Mouse (Mus musculus) liver, embryonic 14.5 days (tissue): Measurements from ENCODE around the gene Gm39566. TPM values are rescaled to one million over a fixed set of nuclear protein-coding genes. Genes with fewer than 3 reads are reported as not detected.
A peak's percentile ranks its signal among the peaks of the same experiment; 100 is the strongest.

Source experiments
- ATAC-seq: fragments of 200-750 bp; cut with Nextera tagmentation; 2 replicates; pipeline ENCODE4 v1.8.0; 2017; ENCODE audit warnings: moderate number of reproducible peaks, mild to moderate bottlenecking, moderate library complexity; ENCODE audit not compliant: insufficient read depth
- DNase-seq, 3 experiments: peaks; one replicate each; pipeline ENCODE4 v3.0.0-alpha.2; 2012 to 2013; ENCODE audit warnings: low read depth in 3 of 3, low spot score in 3 of 3
- H3K27ac ChIP-seq: fragments of 300-500 bp; sonication (generic); 2 replicates; pipeline ENCODE4 v1.5.1; 2014; ENCODE audit warnings: moderate library complexity, mild to moderate bottlenecking, control low read depth, inconsistent platforms
- H3K27me3 ChIP-seq: fragments of 300-500 bp; sonication (generic); 2 replicates; pipeline ENCODE4 v1.6.1; 2014; ENCODE audit warnings: mild to moderate bottlenecking, low read length, moderate library complexity; ENCODE audit not compliant: control insufficient read depth, insufficient read depth
- H3K36me3 ChIP-seq: fragments of 300-500 bp; sonication (generic); replicated peaks from 2 replicates; pipeline ENCODE4 v1.6.1; 2014; ENCODE audit warnings: low read depth; ENCODE audit not compliant: control insufficient read depth, insufficient read depth
- H3K4me1 ChIP-seq, 2 experiments: fragments of 200-500 bp in 1 of 2; fragments of 300-500 bp in 1 of 2; sonication (generic) in 1 of 2; replicated peaks; 2 replicates each; pipeline ENCODE4 v1.6.1; 2012 to 2014; ENCODE audit warnings: antibody characterized with exemption in 1 of 2, inconsistent platforms in 1 of 2, low read length in 1 of 2; ENCODE audit not compliant: control insufficient read depth in 2 of 2, insufficient read depth in 2 of 2
- H3K4me2 ChIP-seq: fragments of 300-500 bp; sonication (generic); 2 replicates; pipeline ENCODE4 v1.6.1; 2014; ENCODE audit warnings: low read depth, mild to moderate bottlenecking, control low read depth, moderate library complexity
- H3K4me3 ChIP-seq, 2 experiments: fragments of 200-500 bp in 1 of 2; fragments of 300-500 bp in 1 of 2; sonication (generic) in 1 of 2; 2 replicates each; pipeline ENCODE4 v1.5.1; 2012 to 2014; ENCODE audit warnings: low read depth in 2 of 2, low read length in 2 of 2, mild to moderate bottlenecking in 2 of 2, control low read depth in 1 of 2, inconsistent platforms in 1 of 2, moderate library complexity in 1 of 2; ENCODE audit not compliant: insufficient read depth in 1 of 2
- H3K9ac ChIP-seq: fragments of 300-500 bp; sonication (generic); replicated peaks from 2 replicates; pipeline ENCODE4 v1.6.1; 2014; ENCODE audit warnings: mild to moderate bottlenecking, control low read depth, moderate library complexity
- H3K9me3 ChIP-seq: fragments of 300-500 bp; sonication (generic); 2 replicates; pipeline ENCODE4 v1.6.1; 2016; ENCODE audit warnings: low read length, mixed read lengths; ENCODE audit not compliant: control insufficient read depth
- CTCF ChIP-seq: IDR thresholded peaks from 2 replicates; pipeline ENCODE4 v1.5.1; 2016; ENCODE audit warnings: antibody characterized with exemption, low read depth, control low read depth
- EP300 ChIP-seq: IDR thresholded peaks from 2 replicates; pipeline ENCODE4 v1.6.1; 2016; ENCODE audit warnings: antibody characterized with exemption, low read depth
- WGBS: fragments of 180-500 bp; shearing (Covaris S2); extraction: QIAGEN DNeasy Blood & Tissue Kit; methylation state at CpG from one replicate; pipeline ENCODE4 v1.1.7; 2014; ENCODE audit not compliant: insufficient replicate concordance; 5-methylcytosine and 5-hydroxymethylcytosine counted together
- polyA plus RNA-seq, 2 experiments: library from polyadenylated mRNA; depleted of rRNA in 1 of 2; stranded (reverse) in 1 of 2; unstranded in 1 of 2; fragments of >200 nt; fragmentation: Nextera tagmentation in 1 of 2; extraction: Ambion mirVana in 1 of 2; gene quantifications; 2 replicates each; pipeline versions ENCODE4 v1.2.1 to v1.2.3; 2012 to 2014

Gene Gm39566
- polyA plus RNA-seq, 2 experiments, result not detected

- peak within 1 kb of the TSS; percentile 31; the same call in 1 of the 2 replicates for H3K9ac ChIP-seq
- H3K27me3 ChIP-seq, result peaks cover 42% of the 10 kb centered on the region
Measured at GRCm38 (mm10) chr11:69795168-69795982, 19.7 kb downstream of the Gm39566 start, which contains the start of gene Chrnb1. Chrnb1 (minus strand) TSS chr11:69795943.

GRCm38 (mm10) chr11:69793429-69793828, 21.7 kb downstream of the Gm39566 start:
- no peaks in the 10 kb centered on the region for H3K9me3 ChIP-seq
- no peak overlapping the region for H3K27ac ChIP-seq
- TF ChIP-seq CTCF, result no peak
- no peak for TF ChIP-seq EP300
- H3K4me3 ChIP-seq, result no peak overlapping the region
- DNase-seq, result no peak
- no peak overlapping the region for H3K4me2 ChIP-seq
- H3K9ac ChIP-seq, result no peak overlapping the region
- ATAC-seq, result no peak
- 49% methylated on average over 5 of the region's 5 CpGs for WGBS
- peaks cover 25% of the 10 kb centered on the region for H3K27me3 ChIP-seq
- H3K36me3 ChIP-seq, result no peaks in the 10 kb centered on the region
- H3K4me1 ChIP-seq, result peaks cover 4 to 8% of the 10 kb centered on the region in 2 experiments; a peak in 3 of 4 replicates

More at GRCm38 (mm10) chr11:69795168-69795982, 19.7 kb downstream of the Gm39566 start, which contains the start of gene Chrnb1:
- peaks cover 5 to 8% of the 10 kb centered on the region in 2 experiments; a peak in 3 of 4 replicates for H3K4me1 ChIP-seq
- peak within 1 kb of the TSS; percentile 88 for H3K4me2 ChIP-seq
- H3K4me3 ChIP-seq, result peak within 1 kb of the TSS; percentile 45 to 53
- no peak for TF ChIP-seq EP300
- TF ChIP-seq CTCF, result peak; percentile 19; the same call in 1 of the 2 replicates
- DNase-seq (peak; percentile 97 to 98 (median 97)), ATAC-seq (peak; percentile 100)
- H3K36me3 ChIP-seq, result no peaks in the 10 kb centered on the region
- no peak within 1 kb of the TSS for H3K27ac ChIP-seq
- no peaks in the 10 kb centered on the region for H3K9me3 ChIP-seq
- WGBS, result under 1% methylated on average over 52 of the region's 52 CpGs

DNA sequence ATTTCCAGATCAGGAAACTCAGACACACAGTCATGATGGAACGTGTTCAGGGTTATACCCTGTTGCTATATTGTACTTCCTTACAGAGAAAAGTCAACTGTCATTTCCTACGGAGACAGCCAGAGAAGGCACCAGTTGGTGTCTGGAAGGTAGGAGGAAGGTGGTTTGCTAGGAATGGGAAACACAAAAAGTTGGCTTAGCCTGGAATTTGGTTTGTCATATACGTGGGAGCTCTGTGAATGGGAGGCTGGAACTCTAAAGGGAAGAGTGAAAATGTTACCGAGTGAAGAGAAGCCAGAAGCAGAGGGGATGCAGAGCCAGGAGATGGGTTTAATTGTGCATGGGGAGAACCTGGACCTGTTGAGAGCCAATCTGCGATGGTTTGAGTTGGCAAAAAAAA, 23.7 kb downstream of the Gm39566 start:
- no peak overlapping the region for H3K4me2 ChIP-seq
- TF ChIP-seq EP300 (no peak), CTCF (no peak)
- H3K36me3 ChIP-seq, result no peaks in the 10 kb centered on the region
- 44% methylated on average over 5 of the region's 5 CpGs for WGBS
- peaks cover 4 to 8% of the 10 kb centered on the region in 2 experiments; a peak in 3 of 4 replicates for H3K4me1 ChIP-seq
- no peaks in the 10 kb centered on the region for H3K9me3 ChIP-seq
- H3K27ac ChIP-seq, result no peak overlapping the region
- ATAC-seq, result no peak
- no peak overlapping the region for H3K4me3 ChIP-seq
- no peak for DNase-seq
- H3K9ac ChIP-seq, result no peak overlapping the region
- H3K27me3 ChIP-seq, result peaks cover 7% of the 10 kb centered on the region

DNA sequence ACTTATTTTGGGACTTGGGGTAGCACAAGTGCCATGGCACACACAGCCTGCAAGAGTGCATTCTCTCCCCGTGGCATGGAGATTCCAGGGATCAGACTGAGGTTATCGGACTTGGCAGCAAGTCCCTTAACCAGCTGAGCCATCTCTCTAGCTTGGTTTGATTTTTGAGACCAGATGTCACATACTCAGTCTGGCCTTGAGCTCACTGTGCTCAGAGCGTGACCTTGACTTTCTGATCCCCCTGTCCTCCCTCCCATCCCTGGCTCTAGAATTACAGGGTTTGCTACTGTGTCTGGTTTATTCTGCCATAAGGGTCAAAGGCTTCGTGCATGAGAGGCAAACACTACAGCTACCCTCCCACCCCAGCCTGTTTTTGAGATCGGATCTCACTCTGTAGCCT, 25.7 kb downstream of the Gm39566 start:
- no peak for TF ChIP-seq EP300
- no peak for TF ChIP-seq CTCF
- ATAC-seq, result no peak
- H3K4me2 ChIP-seq, result no peak overlapping the region
- H3K4me3 ChIP-seq, result no peak overlapping the region
- H3K9ac ChIP-seq, result no peak overlapping the region
- WGBS, result 50% methylated on average over 5 of the region's 5 CpGs
- no peak overlapping the region for H3K27ac ChIP-seq
- H3K27me3 ChIP-seq, result no peaks in the 10 kb centered on the region; the same call in none of the 2 replicates
- H3K9me3 ChIP-seq, result no peaks in the 10 kb centered on the region
- H3K4me1 ChIP-seq, result peaks cover 8 to 9% of the 10 kb centered on the region in 2 experiments
- no peaks in the 10 kb centered on the region for H3K36me3 ChIP-seq
- DNase-seq, result no peak

DNA sequence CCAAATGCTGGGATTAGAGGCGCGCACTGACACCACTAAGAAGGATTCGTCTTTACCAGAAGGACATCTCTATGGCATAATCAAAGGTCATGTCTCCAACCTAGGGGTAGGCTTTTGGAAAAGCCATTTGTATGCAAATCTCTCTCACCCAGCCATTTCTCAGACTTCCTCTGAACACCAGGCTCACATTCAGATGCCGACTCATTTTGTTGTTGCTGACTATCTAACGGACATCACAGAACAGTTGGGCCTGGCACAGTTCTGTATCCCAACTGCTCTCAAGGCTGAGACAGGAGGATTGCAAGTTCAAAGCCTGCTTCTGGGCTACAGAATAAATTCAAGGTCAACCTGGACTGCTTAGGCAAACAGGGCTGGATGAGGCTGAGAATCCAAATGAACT, 27.8 kb downstream of the Gm39566 start:
- H3K4me3 ChIP-seq, result no peak overlapping the region
- H3K4me2 ChIP-seq, result no peak overlapping the region
- H3K36me3 ChIP-seq, result no peaks in the 10 kb centered on the region
- no peak overlapping the region for H3K27ac ChIP-seq
- H3K9ac ChIP-seq, result no peak overlapping the region
- no peaks in the 10 kb centered on the region for H3K9me3 ChIP-seq
- H3K27me3 ChIP-seq, result no peaks in the 10 kb centered on the region
- ATAC-seq, result no peak
- DNase-seq, result no peak
- H3K4me1 ChIP-seq, result peaks cover 11 to 12% of the 10 kb centered on the region in 2 experiments
- WGBS, result 61% methylated on average over 5 of the region's 5 CpGs
- TF ChIP-seq CTCF (no peak), EP300 (no peak)
